Mouse (Mus musculus) retina, embryonic 14.5 days (tissue): ENCODE data around the gene Ankrd9.

Experiments
- DNase-seq: peaks from one replicate; pipeline ENCODE4 v3.0.0-alpha.2; 2015; ENCODE audit warnings: low spot score

Gene Ankrd9

DNA sequence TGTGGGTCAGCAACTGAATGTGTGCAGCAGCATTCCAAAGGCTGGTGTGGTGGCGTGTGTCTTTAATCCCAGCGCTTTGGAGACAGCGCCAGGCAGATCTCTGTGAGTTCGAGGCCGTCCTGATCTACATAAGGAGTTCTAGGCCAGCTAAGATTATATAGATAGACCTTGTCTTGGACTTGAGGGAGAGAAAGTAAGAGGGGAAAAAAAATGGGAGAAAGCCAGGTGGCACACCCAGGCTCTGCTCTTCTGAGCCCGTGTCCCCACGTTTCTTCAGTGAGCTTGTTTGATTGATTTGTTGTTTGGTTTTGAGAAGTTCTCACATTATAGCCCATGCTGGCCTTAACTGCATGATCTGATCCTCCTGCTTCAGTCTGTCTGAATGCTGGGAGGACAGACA is 11.7 kb upstream of the Ankrd9 start:
- no peak for DNase-seq

- DNase-seq = no peak
Measured at GRCm38 (mm10) chr12:110989409-110989808, 10.6 kb upstream of the Ankrd9 start.

- DNase-seq = no peak
Measured at GRCm38 (mm10) chr12:110986536-110987425, 7.9 kb upstream of the Ankrd9 start.

GRCm38 (mm10) chr12:110985141-110985540 is 6.3 kb upstream of the Ankrd9 start:
- no peak for DNase-seq

- DNase-seq = no peak
Measured at GRCm38 (mm10) chr12:110984598-110984997, 5.8 kb upstream of the Ankrd9 start.

- DNase-seq = no peak
Measured at GRCm38 (mm10) chr12:110983714-110984113, 4.9 kb upstream of the Ankrd9 start.

- DNase-seq = no peak
Measured at GRCm38 (mm10) chr12:110983083-110983482, 4.2 kb upstream of the Ankrd9 start.

GRCm38 (mm10) chr12:110981736-110982135 is 2.9 kb upstream of the Ankrd9 start:
- DNase-seq = no peak

GRCm38 (mm10) chr12:110979808-110980207 is 968 bp upstream of the Ankrd9 start:
- no peak for DNase-seq

DNA sequence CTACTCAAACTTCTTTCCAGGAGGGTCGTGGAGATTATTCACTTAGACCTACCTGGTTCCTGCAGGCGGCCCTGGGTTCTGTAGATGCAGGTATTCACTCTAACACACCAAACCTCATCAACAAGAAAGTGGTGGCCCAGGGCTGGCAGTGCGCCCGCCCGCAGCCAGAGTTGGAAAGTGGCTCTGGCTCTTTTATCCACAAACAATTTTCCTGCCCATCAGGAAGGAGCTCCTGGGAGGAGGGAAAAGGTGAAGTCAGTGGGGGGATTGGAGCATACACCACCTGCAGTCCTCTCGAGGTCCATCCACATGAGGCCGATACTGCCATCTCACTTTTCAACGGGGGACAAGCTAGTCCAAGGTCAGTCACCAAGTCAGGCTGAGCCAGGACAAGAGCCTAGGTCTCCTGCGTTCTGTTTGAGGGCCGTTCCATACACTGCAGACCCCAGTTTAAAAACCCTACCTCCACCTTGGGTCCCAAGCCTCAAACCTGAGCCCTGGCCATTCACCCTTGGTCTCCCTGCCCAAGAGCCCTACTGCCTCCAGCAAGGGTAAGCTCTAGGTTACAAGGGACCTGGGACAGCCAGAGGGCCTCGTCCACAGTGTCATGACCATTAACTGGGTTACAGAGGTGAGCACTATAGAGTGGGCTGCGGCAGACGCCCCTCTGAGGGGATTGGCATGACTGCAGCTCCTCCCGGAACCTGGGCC is 789 bp downstream of the Ankrd9 start:
- DNase-seq = no peak

DNA sequence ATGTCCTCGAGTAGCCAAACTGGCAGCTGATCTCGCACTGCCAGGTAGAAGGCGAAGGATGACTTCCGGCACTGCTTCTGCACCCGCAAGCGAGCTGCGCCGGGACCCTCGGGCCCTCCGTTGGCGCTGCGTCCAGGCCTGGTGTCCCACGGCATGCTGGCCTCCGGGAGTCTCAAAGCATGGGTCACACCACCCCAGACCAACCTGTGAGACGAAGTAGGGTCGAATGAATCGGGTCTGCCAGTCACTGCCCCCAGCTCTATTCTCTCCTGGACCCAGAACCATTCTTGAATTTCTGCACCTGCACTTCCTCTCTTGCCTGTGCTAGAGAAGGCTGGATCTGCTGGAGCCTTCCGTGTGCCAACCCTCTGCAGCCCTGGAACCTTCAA is 1.5 kb downstream of the Ankrd9 start:
- no peak for DNase-seq

GRCm38 (mm10) chr12:110976589-110977344 is 2.1 kb downstream of the Ankrd9 start:
- no peak for DNase-seq

DNA sequence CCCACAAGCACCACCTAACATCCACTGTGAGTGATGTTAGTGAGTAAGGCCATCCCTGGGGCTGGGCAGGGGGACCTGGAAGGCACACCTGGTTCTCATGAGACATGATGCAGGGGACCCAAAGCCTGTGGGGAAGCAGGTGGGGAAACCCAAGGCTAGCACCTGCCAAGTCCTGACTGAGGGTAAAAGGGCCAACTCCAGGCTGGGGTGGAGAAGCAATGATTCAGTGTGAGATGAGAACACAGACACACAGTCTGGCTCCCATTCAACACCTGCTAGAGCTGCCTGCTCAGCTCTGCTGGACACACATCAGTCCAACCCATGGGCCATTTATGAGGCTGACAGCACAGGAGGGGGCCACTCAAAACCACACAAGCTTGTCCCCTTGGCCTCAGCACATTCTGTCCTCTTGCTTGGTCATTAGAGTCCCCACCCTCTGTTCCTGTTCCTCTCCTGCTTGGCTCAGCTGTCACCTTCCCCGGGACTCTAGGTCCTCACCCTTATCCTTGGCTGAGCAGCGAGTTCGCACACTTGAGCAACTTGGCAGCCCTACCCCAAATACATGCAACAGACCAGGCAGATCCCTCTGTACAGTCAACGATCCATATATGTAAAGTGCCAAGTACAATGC is 2.9 kb downstream of the Ankrd9 start:
- DNase-seq = no peak

DNA sequence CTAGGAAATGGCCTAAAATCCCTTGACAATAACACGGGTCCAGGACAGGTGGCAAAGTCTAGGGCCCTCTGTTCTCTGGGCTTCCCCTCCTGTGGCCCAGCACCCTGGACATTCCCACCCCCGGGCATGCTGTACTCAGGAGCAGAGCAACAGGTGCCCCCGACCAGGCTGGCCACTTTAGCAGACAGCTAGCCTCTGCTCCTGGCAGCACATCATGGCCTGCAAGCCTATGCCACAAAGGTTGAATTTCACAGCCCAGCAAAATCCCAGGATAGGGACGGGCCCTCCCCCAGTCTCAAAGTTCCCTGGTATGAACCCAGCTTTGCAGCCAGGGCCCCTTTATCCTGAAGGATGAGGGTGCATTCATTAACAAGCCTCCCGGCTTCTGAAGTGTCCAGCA is 3.5 kb downstream of the Ankrd9 start:
- DNase-seq = no peak

DNA sequence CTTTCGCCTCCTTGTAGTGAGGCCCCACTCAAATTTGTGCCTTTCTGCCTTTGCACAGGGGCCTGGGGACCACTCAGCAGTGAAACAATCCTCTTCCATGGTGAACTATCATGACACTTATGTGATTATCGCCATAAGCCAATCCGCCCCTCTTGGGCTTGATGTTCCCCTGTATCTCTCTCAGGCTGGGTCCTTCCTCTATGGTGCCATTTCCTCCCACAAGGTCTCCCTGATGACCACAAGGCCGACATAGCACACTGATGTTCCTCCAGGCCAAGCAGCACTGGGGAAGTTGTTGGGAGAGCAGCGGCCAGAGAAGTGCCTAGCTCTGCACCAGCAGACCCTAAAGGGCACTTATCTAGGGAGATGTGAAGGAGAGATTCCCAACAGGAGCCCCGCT is 4.1 kb downstream of the Ankrd9 start:
- no peak for DNase-seq

GRCm38 (mm10) chr12:110974295-110974694 is 4.5 kb downstream of the Ankrd9 start:
- DNase-seq = no peak

DNA sequence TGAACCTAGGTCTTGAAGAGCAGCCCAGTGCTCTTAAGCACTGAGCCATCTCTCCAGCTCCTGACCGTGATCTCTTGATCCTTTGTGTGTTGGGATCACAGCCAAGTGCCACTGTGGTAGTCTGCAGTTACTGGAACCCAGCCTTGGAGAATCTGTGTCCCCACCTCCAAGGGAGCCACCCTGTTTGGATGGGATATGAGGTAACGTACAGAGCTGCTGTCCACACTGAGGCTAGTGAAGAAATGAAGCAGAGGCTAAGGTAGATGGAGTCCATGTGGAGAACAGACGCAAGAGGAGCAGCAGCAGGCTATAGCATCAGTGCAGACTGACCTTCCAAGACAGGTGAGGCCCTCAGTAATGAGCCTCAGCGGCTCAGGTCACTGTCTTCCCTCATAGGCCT is 5.0 kb downstream of the Ankrd9 start:
- DNase-seq = no peak

DNA sequence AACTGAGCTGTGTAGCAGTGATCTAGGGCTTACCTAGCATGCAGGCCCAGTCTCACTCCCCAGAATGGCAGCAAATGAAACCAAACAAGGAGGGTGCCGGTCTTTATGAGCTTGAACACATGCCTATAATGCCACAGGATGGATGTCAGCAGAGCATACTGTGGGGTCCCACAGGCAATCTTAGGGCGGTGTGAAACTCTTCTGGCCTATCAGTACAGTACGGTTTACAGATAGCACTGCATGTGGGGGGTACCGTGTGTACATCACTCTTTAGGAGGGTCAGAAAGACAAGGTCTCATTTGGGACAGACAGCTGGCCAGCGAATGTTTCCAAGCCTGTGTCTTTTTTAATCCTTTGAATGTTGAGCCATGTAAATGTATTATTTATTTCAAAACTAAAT is 6.9 kb downstream of the Ankrd9 start:
- DNase-seq = no peak

DNA sequence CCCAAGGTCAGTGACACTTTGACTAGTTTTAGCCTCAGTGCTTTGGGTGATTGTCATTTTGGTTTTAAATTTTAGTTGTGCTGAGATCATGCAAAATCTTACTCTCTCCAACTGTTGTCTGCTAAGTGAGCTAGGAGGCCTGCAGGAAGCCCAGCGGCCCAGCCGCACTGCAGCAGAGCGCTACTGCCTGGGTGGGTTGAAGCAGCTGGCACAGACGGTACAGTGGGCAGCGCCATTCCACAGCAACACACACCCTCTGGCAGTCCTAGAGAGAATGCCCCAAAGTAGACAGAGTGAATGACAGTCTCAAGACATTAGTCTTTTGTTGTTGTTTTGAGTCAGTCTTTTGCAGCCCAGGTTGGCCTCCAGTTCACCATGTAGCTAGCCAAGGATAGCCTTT is 8.4 kb downstream of the Ankrd9 start:
- DNase-seq = no peak

- no peak for DNase-seq
Measured at GRCm38 (mm10) chr12:110967146-110967545, 11.7 kb downstream of the Ankrd9 start.

GRCm38 (mm10) chr12:110966079-110966478 is 12.8 kb downstream of the Ankrd9 start:
- no peak for DNase-seq

GRCm38 (mm10) chr12:110965500-110965899 is 13.3 kb downstream of the Ankrd9 start:
- no peak for DNase-seq
